Mouse (Mus musculus): Measurements from ENCODE around the gene Atp13a3.
A peak's percentile ranks its signal among the peaks of the same experiment; 100 is the strongest.

Atp13a3 gene

GRCm38 (mm10) chr16:30271941-30272595 lies 133.7 kb downstream of the Atp13a3 start:
- no peak for DNase-seq

DNA sequence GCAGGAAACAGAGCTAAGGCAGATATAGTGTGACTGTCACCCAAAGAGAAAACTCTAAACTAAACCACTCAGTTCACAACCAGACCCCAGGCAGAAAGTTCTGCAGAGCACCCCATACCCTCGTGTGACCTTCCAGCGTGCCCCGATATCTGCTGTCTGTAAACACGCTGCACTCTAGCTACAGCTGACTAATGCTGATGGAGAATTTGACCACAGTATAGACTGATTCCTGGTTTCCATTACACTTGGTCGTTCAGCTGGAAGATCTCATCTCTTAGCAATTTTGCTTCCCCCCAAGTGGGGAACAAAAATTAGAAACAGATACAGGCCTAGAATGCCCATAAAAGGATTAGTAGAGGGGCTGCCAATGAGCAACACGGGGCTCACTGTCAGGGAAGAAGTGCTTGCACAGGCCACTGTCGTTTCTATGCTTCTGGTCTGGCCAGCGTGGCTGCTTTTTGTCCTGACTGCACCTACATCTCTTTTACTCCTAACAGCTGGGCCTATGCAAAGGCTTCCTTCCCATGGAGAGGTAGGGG lies 134.5 kb downstream of the Atp13a3 start:
- DNase-seq = no peak

- DNase-seq = no peak
These were observed 138.4 kb downstream of the Atp13a3 start, which contains the start of gene Cpn2 for GRCm38 (mm10) chr16:30267359-30267758. TSS of gene Cpn2 (minus strand) at chr16:30267499.

GRCm38 (mm10) chr16:30266561-30266960 lies 139.2 kb downstream of the Atp13a3 start:
- no peak for DNase-seq

- no peak for DNase-seq
These were observed 140.2 kb downstream of the Atp13a3 start for GRCm38 (mm10) chr16:30265611-30266010.

- DNase-seq = no peak
These were observed 142.6 kb downstream of the Atp13a3 start for GRCm38 (mm10) chr16:30263156-30263555.

- DNase-seq = peak; percentile 47
These were observed 143.1 kb downstream of the Atp13a3 start for GRCm38 (mm10) chr16:30262664-30263063.

All from kidney, adult 11 months (tissue).